ENCODE assay signal across 17 mouse cellular contexts in the genomic region with DNA sequence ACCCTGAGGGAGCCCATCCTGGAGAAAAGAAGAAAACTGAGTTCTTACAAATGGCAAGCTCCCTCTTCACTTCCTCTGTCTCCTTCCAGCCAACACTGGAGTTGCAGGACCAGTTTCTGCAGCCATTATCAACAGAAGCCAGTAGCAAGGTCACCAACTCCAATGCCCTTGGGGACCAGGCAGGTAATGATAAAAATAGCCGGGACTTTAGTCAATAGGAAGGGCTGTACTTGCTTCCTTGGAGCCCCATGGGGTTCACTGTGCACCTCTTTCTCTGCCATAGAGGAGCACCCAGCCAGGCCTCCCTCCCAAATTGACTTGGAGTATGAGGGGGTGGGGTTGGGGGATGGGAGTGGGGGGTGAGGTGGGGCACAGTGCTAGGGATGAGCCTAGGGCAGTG.
DNase-seq lines count a peak whose midpoint lies in the region; ATAC-seq and TF ChIP-seq lines count a peak whose summit lies in the region.
"Had no signal": no experiment of that assay in that cellular context is flagged by ENCODE, and none has a peak within 500 bp of the region (broad histone marks: within the 10 kb centered on the region; RNA-seq: fewer than 3 reads in every experiment).

No protein-coding gene starts in this region.

- no peak for TF ChIP-seq CTCF in kidney, adult 2 months (conservative IDR thresholded peaks at IDR 0.05; ENCODE audit: insufficient read depth, insufficient read length, low read depth, low read length)

- no peaks in the 10 kb centered on the region for H3K27me3 ChIP-seq in heart, embryonic 12.5 days (replicated peaks)
- no peaks in the 10 kb centered on the region for H3K27me3 ChIP-seq in kidney, adult 2 months (replicated peaks; ENCODE audit: control insufficient read depth, insufficient read depth, low read length)
- H3K27me3 ChIP-seq in kidney, embryonic 14.5 days (ENCODE audit: control insufficient read depth, insufficient read depth, low read length): no peaks in the 10 kb centered on the region
- H3K27me3 ChIP-seq in kidney, embryonic 15.5 days: no peaks in the 10 kb centered on the region
- no peaks in the 10 kb centered on the region for H3K27me3 ChIP-seq in neural tube, embryonic 15.5 days (replicated peaks)
- H3K27me3 ChIP-seq: embryonic facial prominence, embryonic 15.5 days; limb, embryonic 13.5 days had no signal

- no peak overlapping the region for H3K4me2 ChIP-seq in heart, embryonic 12.5 days
- H3K4me2 ChIP-seq in kidney, embryonic 14.5 days (replicated peaks; ENCODE audit: low read depth, low read length): no peak overlapping the region; the same call in 1 of the 2 replicates
- H3K4me2 ChIP-seq in kidney, embryonic 15.5 days: peak overlapping the region; percentile 49
- peak overlapping the region; percentile 43; the same call in 1 of the 2 replicates for H3K4me2 ChIP-seq in neural tube, embryonic 15.5 days
- H3K4me2 ChIP-seq: liver, embryonic 13.5 days; lung, embryonic 14.5 days had no signal

- H3K4me3 ChIP-seq in heart, embryonic 12.5 days: no peak overlapping the region
- no peak overlapping the region for H3K4me3 ChIP-seq in kidney, adult 2 months (ENCODE audit: insufficient read depth, low read depth, low read length)
- H3K4me3 ChIP-seq in kidney, embryonic 14.5 days (ENCODE audit: low read length): no peak overlapping the region
- no peak overlapping the region for H3K4me3 ChIP-seq in kidney, embryonic 15.5 days (replicated peaks)
- no peak overlapping the region for H3K4me3 ChIP-seq in neural tube, embryonic 15.5 days (replicated peaks)
- H3K4me3 ChIP-seq: embryonic facial prominence, embryonic 15.5 days; limb, embryonic 13.5 days; liver, embryonic 13.5 days had no signal

- H3K9ac ChIP-seq in heart, embryonic 12.5 days: no peak overlapping the region
- no peak overlapping the region for H3K9ac ChIP-seq in kidney, embryonic 14.5 days (ENCODE audit: low read depth, low read length)
- no peak overlapping the region for H3K9ac ChIP-seq in kidney, embryonic 15.5 days
- H3K9ac ChIP-seq in neural tube, embryonic 15.5 days (replicated peaks): no peak overlapping the region
- H3K9ac ChIP-seq: embryonic facial prominence, embryonic 15.5 days; limb, embryonic 13.5 days; liver, embryonic 13.5 days; lung, embryonic 14.5 days had no signal

- peaks cover 43% of the 10 kb centered on the region for H3K4me1 ChIP-seq in heart, embryonic 12.5 days (replicated peaks)
- H3K4me1 ChIP-seq in kidney, adult 2 months (ENCODE audit: control insufficient read depth, insufficient read depth, low read length): no peaks in the 10 kb centered on the region
- peaks cover 13% of the 10 kb centered on the region for H3K4me1 ChIP-seq in kidney, embryonic 14.5 days (ENCODE audit: control insufficient read depth, insufficient read depth, low read length)
- peaks cover 25% of the 10 kb centered on the region for H3K4me1 ChIP-seq in kidney, embryonic 15.5 days
- H3K4me1 ChIP-seq in neural tube, embryonic 15.5 days: peaks cover 19% of the 10 kb centered on the region

- H3K27ac ChIP-seq in heart, embryonic 12.5 days (ENCODE audit: poor library complexity, severe bottlenecking): peak overlapping the region; percentile 30; the same call in 1 of the 2 replicates
- H3K27ac ChIP-seq in kidney, adult 2 months (ENCODE audit: insufficient read depth, low read depth, low read length): peak overlapping the region; percentile 62; the same call in 1 of the 2 replicates
- H3K27ac ChIP-seq in kidney, embryonic 14.5 days (ENCODE audit: low read depth, low read length): no peak overlapping the region
- H3K27ac ChIP-seq in kidney, embryonic 15.5 days: peak overlapping the region; percentile 52; the same call in 1 of the 2 replicates
- H3K27ac ChIP-seq in neural tube, embryonic 15.5 days (replicated peaks): peak overlapping the region; percentile 54; the same call in 1 of the 2 replicates
- H3K27ac ChIP-seq: limb, embryonic 13.5 days; liver, embryonic 13.5 days had no signal

- intact Hi-C loops in heart, postnatal 25 days (cut with DNase I): no loop called here

- no peak for ATAC-seq in heart, embryonic 12.5 days (ENCODE audit: insufficient number of reproducible peaks, low FRiP score)
- ATAC-seq in kidney, embryonic 14.5 days (ENCODE audit: low FRiP score, low TSS enrichment): no peak
- peak; percentile 9; the same call in 1 of the 2 replicates for ATAC-seq in kidney, embryonic 15.5 days (replicated peaks; ENCODE audit: low FRiP score)
- no peak for ATAC-seq in neural tube, embryonic 15.5 days (ENCODE audit: low FRiP score)

- no peaks in the 10 kb centered on the region for H3K9me3 ChIP-seq in heart, embryonic 12.5 days (replicated peaks)
- H3K9me3 ChIP-seq in kidney, embryonic 14.5 days (ENCODE audit: control insufficient read depth, low read length): no peaks in the 10 kb centered on the region
- H3K9me3 ChIP-seq in kidney, embryonic 15.5 days (replicated peaks): no peaks in the 10 kb centered on the region
- no peaks in the 10 kb centered on the region for H3K9me3 ChIP-seq in neural tube, embryonic 15.5 days (replicated peaks)
- H3K9me3 ChIP-seq: embryonic facial prominence, embryonic 15.5 days; limb, embryonic 13.5 days; liver, embryonic 13.5 days had no signal

- DNase-seq in heart, postnatal 25 days (ENCODE audit: low spot score): no peak
- peak; percentile 40 for DNase-seq in kidney, adult 2 months
- no peak for DNase-seq in left cerebral cortex, adult 18-20 months (ENCODE audit: low spot score in 2 of 2)
- DNase-seq in gastrocnemius, postnatal 25 days: no peak
- DNase-seq: adrenal gland, postnatal 25 days; cerebellum, adult 11 months; heart, adult 11 months; liver, embryonic 13.5 days; lung, embryonic 14.5 days; lung, postnatal 36 days; right cerebral cortex, postnatal 25 days had no signal

- 31% methylated on average over 1 of the region's 1 CpGs for WGBS in heart, embryonic 12.5 days
- WGBS in kidney, adult 2 months: 55% methylated on average over 1 of the region's 1 CpGs
- WGBS in kidney, embryonic 14.5 days: 70% methylated on average over 1 of the region's 1 CpGs
- WGBS in kidney, embryonic 15.5 days: 52% methylated on average over 1 of the region's 1 CpGs
- WGBS in neural tube, embryonic 15.5 days: 82% methylated on average over 1 of the region's 1 CpGs

- TF ChIP-seq POLR2A in kidney, adult 2 months (IDR thresholded peaks at IDR 0.05; ENCODE audit: low read depth, low read length): no peak

- no peaks in the 10 kb centered on the region for H3K36me3 ChIP-seq in heart, embryonic 12.5 days
- no peaks in the 10 kb centered on the region for H3K36me3 ChIP-seq in kidney, adult 2 months (ENCODE audit: control insufficient read depth, insufficient read depth, low read length)
- no peaks in the 10 kb centered on the region for H3K36me3 ChIP-seq in kidney, embryonic 14.5 days (ENCODE audit: control insufficient read depth, insufficient read depth, low read length)
- no peaks in the 10 kb centered on the region for H3K36me3 ChIP-seq in kidney, embryonic 15.5 days
- no peaks in the 10 kb centered on the region for H3K36me3 ChIP-seq in neural tube, embryonic 15.5 days
- H3K36me3 ChIP-seq: embryonic facial prominence, embryonic 15.5 days; limb, embryonic 13.5 days; liver, embryonic 13.5 days had no signal

Comparison
In these comparisons a context has a peak if more than half of its experiments do, and no peak if none do; other contexts are left out.
1. H3K4me2 ChIP-seq: peak in kidney, embryonic 15.5 days (single experiment) and neural tube, embryonic 15.5 days (single experiment); none in heart, embryonic 12.5 days (single experiment) and kidney, embryonic 14.5 days (single experiment).